Mouse (Mus musculus): ENCODE results near the gene Ttc27.

Gene Ttc27

DNA sequence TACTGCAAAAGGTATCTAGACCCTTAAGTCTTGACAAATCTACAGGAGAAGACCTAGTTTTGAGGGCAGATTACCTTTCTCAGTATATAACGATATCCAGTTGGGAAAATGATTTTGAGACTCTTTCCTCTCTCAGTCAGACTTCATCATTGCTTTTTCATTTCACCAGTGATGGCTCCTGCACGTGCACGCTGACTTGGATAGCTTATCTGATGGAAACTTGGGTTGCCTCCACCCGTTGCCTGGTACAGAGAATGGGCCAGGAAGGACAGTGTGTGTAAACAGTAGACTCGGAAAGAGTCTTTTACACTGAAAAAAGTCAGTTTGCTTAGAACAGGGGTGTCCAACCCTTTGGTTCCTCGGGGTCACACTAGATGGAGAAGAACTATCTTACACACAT lies 82.3 kb downstream of the Ttc27 start:
- H3K4me3 ChIP-seq (replicated peaks; ENCODE audit: low read length): no peak overlapping the region
- H3K9me3 ChIP-seq (ENCODE audit: low read length): no peaks in the 10 kb centered on the region
- no peaks in the 10 kb centered on the region for H3K4me1 ChIP-seq (replicated peaks; ENCODE audit: low read depth, low read length)
- TF ChIP-seq NANOG (IDR thresholded peaks at IDR 0.05; ENCODE audit: borderline replicate concordance, low read length): no peak
- TF ChIP-seq CTCF (conservative IDR thresholded peaks at IDR 0.05; ENCODE audit: low read length): no peak
- TF ChIP-seq POU5F1 (IDR thresholded peaks at IDR 0.05; ENCODE audit: borderline replicate concordance, low read length): no peak
- peaks cover 43% of the 10 kb centered on the region for H3K36me3 ChIP-seq (ENCODE audit: insufficient read depth, low read length)
- H3K27me3 ChIP-seq (ENCODE audit: insufficient read depth, low read length): no peaks in the 10 kb centered on the region

DNA sequence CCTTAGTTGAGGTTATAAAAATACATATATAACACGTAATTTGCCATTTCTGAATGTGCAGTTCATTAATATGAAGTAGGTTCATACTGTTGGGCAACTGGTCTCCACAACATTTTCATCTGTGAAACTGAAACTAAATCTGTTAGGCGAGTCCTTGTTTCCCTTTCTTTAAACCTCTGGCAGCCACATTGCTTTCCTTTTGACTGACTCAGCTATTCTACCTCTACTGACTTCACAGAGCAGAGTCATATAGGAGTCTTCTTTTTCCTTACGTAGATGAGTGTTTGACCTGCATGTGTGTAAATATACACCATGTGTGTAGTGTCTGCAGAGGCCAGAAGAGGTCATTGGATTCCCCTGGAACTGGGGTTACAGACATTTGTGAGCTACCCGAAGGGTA lies 85.2 kb downstream of the Ttc27 start:
- Histone ChIP-seq H3K27me3 (ENCODE audit: insufficient read depth, low read length) (no peaks in the 10 kb centered on the region), H3K4me1 (replicated peaks; ENCODE audit: low read depth, low read length) (no peaks in the 10 kb centered on the region), H3K4me3 (replicated peaks; ENCODE audit: low read length) (no peak overlapping the region), H3K9me3 (ENCODE audit: low read length) (no peaks in the 10 kb centered on the region), H3K36me3 (ENCODE audit: insufficient read depth, low read length) (peaks cover 32% of the 10 kb centered on the region)
- TF ChIP-seq POU5F1 (IDR thresholded peaks at IDR 0.05; ENCODE audit: borderline replicate concordance, low read length) (no peak), CTCF (conservative IDR thresholded peaks at IDR 0.05; ENCODE audit: low read length) (no peak), NANOG (IDR thresholded peaks at IDR 0.05; ENCODE audit: borderline replicate concordance, low read length) (no peak)

DNA sequence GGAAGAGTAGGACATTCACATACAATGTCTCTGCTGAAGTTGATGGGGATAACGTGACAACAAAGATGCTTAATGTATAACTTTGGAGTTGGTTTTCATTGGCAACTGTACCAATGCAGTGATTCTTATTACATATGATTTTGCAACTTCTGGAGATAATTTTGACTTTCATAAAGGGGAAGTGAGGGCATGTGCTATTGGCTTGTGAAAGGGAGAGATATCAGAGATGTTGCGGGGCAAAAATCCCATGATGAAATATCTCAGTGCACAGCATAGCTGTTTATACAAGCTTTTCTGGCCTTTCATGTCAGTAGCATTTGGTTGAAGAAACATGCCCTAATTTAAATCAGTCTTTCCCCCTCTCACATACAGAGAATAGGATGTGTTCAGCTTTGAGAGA lies 86.3 kb downstream of the Ttc27 start:
- no peaks in the 10 kb centered on the region for H3K27me3 ChIP-seq (ENCODE audit: insufficient read depth, low read length)
- no peak for TF ChIP-seq POU5F1 (IDR thresholded peaks at IDR 0.05; ENCODE audit: borderline replicate concordance, low read length)
- TF ChIP-seq CTCF (conservative IDR thresholded peaks at IDR 0.05; ENCODE audit: low read length): no peak
- H3K9me3 ChIP-seq (ENCODE audit: low read length): no peaks in the 10 kb centered on the region
- peaks cover 32% of the 10 kb centered on the region for H3K36me3 ChIP-seq (ENCODE audit: insufficient read depth, low read length)
- no peak overlapping the region for H3K4me3 ChIP-seq (replicated peaks; ENCODE audit: low read length)
- no peaks in the 10 kb centered on the region for H3K4me1 ChIP-seq (replicated peaks; ENCODE audit: low read depth, low read length)

DNA sequence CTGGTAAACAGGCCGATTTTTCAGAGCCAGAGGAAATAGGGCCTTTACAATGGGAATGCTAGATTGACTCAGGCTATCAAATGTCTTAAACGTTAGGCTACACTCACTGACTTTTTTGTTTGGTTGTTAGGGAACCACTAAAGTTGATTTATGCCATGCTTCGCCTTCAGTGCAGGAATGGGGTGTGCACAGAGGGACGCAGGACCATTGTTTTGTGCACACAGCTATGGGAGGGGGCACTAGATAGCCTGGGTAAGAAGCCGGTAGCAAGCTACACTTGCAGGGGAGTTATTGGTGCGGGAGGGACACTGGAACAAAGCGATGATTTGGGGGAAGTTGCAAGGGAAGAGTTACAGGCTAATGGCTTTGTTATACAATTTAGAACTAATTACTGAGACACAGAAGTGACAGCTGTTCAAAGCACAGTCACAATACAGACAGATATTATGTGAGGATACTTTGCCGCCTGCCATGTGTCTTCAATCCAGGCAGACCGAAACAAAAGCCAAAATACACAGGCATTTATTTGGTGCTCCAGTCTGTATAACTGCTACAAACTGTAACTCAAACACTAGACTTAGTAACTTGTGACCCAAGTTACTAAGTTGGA lies 86.9 kb downstream of the Ttc27 start:
- TF ChIP-seq POU5F1 (IDR thresholded peaks at IDR 0.05; ENCODE audit: borderline replicate concordance, low read length): no peak
- TF ChIP-seq NANOG (IDR thresholded peaks at IDR 0.05; ENCODE audit: borderline replicate concordance, low read length): no peak
- TF ChIP-seq CTCF (conservative IDR thresholded peaks at IDR 0.05; ENCODE audit: low read length): no peak
- Histone ChIP-seq H3K4me1 (replicated peaks; ENCODE audit: low read depth, low read length) (no peaks in the 10 kb centered on the region), H3K9me3 (ENCODE audit: low read length) (no peaks in the 10 kb centered on the region), H3K36me3 (ENCODE audit: insufficient read depth, low read length) (peaks cover 26% of the 10 kb centered on the region), H3K27me3 (ENCODE audit: insufficient read depth, low read length) (no peaks in the 10 kb centered on the region), H3K4me3 (replicated peaks; ENCODE audit: low read length) (no peak overlapping the region)

DNA sequence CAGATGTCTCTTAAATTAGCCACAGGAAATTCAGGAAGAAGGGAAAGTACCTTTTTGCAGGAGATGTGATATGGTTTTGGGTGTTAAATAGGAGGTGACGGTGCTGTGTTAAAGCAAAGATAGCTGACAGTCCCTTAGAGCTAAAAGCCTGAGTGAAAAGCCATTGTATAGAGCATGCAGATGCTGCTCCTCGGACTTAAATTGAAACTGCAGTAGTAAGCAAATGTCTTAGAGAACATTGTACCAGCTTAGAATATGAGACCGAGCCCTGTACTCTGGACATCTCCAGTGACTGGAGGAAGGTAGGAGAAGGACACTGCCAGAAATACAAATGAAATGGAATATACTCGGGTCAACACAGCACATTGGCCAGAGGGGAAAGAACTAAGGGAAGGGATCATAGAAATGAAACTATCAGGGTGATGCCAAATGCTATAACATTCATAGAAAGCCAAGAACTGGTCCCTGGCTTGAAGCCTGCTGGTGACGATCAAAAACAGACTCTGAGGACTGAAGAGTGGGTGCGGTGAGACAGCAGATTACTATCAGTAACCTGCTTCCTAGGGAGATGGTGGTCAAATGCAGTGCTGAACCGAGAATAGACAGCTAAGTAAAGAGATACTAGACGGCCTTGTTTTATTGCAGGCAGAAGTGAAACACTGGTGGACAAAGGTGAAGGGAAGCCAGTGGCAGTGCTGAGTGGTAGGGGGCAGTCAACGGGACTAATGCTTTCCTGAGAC lies 90.1 kb downstream of the Ttc27 start:
- TF ChIP-seq POU5F1 (IDR thresholded peaks at IDR 0.05; ENCODE audit: borderline replicate concordance, low read length) (no peak), CTCF (conservative IDR thresholded peaks at IDR 0.05; ENCODE audit: low read length) (no peak), NANOG (IDR thresholded peaks at IDR 0.05; ENCODE audit: borderline replicate concordance, low read length) (no peak)
- H3K36me3 ChIP-seq (ENCODE audit: insufficient read depth, low read length): peaks cover 9% of the 10 kb centered on the region
- no peaks in the 10 kb centered on the region for H3K4me1 ChIP-seq (replicated peaks; ENCODE audit: low read depth, low read length)
- no peak overlapping the region for H3K4me3 ChIP-seq (replicated peaks; ENCODE audit: low read length)
- no peaks in the 10 kb centered on the region for H3K27me3 ChIP-seq (ENCODE audit: insufficient read depth, low read length)
- H3K9me3 ChIP-seq (ENCODE audit: low read length): no peaks in the 10 kb centered on the region

DNA sequence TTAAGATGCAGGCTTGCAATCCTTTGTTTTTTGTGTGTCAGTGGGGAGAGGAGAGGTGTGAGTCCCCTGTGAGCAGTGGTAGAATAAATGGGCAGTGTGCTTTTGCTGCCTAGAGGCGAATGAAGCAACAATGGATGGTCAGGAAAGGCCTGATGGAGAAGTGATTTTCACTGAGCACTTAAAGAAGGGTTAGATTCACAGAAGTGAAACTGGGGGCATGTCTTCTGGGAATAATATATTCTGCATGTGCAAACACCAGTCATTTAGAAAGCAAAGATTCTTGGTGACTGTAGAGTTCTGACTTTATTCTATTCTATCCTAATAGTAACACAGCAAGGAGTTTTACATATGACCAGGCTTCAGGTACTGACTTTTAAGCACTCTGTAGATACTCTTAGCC lies 90.8 kb downstream of the Ttc27 start:
- no peak overlapping the region for H3K4me3 ChIP-seq (replicated peaks; ENCODE audit: low read length)
- H3K36me3 ChIP-seq (ENCODE audit: insufficient read depth, low read length): peaks cover 3% of the 10 kb centered on the region; the same call in 1 of the 2 replicates

DNA sequence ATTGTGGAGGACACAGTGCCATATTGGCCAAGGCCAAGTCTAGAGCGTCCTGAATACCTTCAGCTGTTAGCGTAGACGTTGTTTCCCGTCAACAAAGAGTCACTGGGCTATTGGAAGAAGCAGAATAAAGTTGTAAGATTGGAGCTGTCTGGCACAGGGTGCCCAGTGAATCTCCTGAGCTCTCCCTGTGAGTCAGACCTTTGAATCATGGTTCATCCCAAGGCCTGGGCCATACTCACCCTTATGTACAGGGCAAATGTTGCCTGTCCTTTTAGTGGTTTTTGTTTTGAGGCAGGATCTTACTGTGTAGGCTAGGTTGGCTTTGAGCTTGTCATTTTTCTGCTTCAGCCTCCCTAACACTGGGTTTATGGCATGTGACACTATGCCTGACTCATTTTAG lies 91.4 kb downstream of the Ttc27 start:
- H3K36me3 ChIP-seq (ENCODE audit: insufficient read depth, low read length): peaks cover 3% of the 10 kb centered on the region; the same call in 1 of the 2 replicates
- H3K4me3 ChIP-seq (replicated peaks; ENCODE audit: low read length): no peak overlapping the region
- TF ChIP-seq CTCF (conservative IDR thresholded peaks at IDR 0.05; ENCODE audit: low read length) (no peak), POU5F1 (IDR thresholded peaks at IDR 0.05; ENCODE audit: borderline replicate concordance, low read length) (no peak), NANOG (IDR thresholded peaks at IDR 0.05; ENCODE audit: borderline replicate concordance, low read length) (no peak)
- no peaks in the 10 kb centered on the region for H3K4me1 ChIP-seq (replicated peaks; ENCODE audit: low read depth, low read length)
- no peaks in the 10 kb centered on the region for H3K9me3 ChIP-seq (ENCODE audit: low read length)
- H3K27me3 ChIP-seq (ENCODE audit: insufficient read depth, low read length): no peaks in the 10 kb centered on the region

More for the DNA sequence above, 90.8 kb downstream of the Ttc27 start:
- TF ChIP-seq CTCF (conservative IDR thresholded peaks at IDR 0.05; ENCODE audit: low read length) (no peak), NANOG (IDR thresholded peaks at IDR 0.05; ENCODE audit: borderline replicate concordance, low read length) (no peak), POU5F1 (IDR thresholded peaks at IDR 0.05; ENCODE audit: borderline replicate concordance, low read length) (no peak)
- Histone ChIP-seq H3K4me1 (replicated peaks; ENCODE audit: low read depth, low read length) (no peaks in the 10 kb centered on the region), H3K9me3 (ENCODE audit: low read length) (no peaks in the 10 kb centered on the region), H3K27me3 (ENCODE audit: insufficient read depth, low read length) (no peaks in the 10 kb centered on the region)

DNA sequence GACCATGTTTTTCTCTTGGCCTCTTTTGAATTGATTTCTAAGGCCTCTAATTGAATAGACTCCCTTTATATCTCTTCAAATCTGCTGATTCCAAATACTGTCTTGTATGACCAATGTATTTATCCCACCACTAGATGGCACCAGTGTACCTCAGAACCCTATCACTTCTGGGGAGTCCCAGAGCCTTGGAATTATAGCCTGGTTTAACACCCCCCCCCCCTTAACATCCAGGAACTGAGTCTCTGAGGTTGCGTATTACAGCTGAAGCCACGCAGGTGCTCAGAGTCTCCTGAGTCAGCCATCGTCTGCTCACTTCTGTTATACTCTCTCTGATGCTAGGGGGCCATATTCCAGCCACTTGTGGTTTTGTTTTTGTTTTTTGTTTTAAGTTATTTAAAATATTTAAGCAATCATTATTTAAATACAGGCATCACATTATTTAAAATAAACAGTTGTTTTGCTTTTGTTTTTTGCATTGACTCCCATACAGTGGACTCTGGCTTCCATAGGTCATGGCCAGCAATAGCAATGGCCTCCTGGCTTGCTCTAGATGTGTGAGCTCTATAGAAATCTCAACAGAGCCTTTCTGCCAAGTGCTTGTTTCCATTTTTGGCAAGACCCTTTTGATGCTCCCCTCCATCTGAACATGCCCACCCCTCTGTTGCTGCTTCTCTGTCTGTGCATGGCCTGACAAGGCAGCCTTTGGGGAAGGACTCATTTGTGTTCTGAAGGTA lies 93.5 kb downstream of the Ttc27 start:
- no peaks in the 10 kb centered on the region for H3K27me3 ChIP-seq (ENCODE audit: insufficient read depth, low read length)
- no peaks in the 10 kb centered on the region for H3K36me3 ChIP-seq (ENCODE audit: insufficient read depth, low read length)
- no peaks in the 10 kb centered on the region for H3K4me1 ChIP-seq (replicated peaks; ENCODE audit: low read depth, low read length)
- TF ChIP-seq NANOG (IDR thresholded peaks at IDR 0.05; ENCODE audit: borderline replicate concordance, low read length): no peak
- TF ChIP-seq CTCF (conservative IDR thresholded peaks at IDR 0.05; ENCODE audit: low read length): peak; percentile 18
- H3K4me3 ChIP-seq (replicated peaks; ENCODE audit: low read length): no peak overlapping the region
- H3K9me3 ChIP-seq (ENCODE audit: low read length): no peaks in the 10 kb centered on the region

Measured in E14TG2a.4 (cell line).